Mouse (Mus musculus) heart, adult 9 months (tissue): ENCODE data around the gene Tbc1d2.

Source experiments
- DNase-seq, 2 experiments: peaks; one replicate each; pipeline ENCODE4 v3.0.0; 2022; ENCODE audit warnings: low spot score in 2 of 2

The Tbc1d2 gene

DNA sequence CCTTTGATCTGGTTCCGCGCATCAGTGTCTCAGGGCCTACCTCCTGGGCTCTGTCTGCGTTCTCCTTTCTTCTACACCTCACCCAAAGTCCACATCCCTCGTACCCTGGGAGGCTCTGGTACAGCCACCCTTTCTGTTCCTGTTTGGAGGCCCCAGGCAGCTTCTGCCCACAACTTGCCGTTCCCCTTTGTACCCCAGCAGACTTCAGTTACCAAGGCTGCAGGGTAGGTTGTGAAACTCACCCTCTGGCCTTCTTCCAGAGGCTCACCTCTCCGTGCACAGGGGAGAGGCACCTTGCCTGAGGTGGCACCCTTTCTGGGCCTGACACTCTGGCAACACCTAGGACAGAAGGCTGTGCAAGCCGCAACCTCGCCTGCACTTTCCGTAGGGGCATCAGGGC, 94.2 kb downstream of the Tbc1d2 start:
- DNase-seq = no peak
